Mouse (Mus musculus) midbrain, embryonic 15.5 days (tissue): Measurements from ENCODE around the gene Rbfox3. TPM values are rescaled to one million over a fixed set of nuclear protein-coding genes. Genes with fewer than 3 reads are reported as not detected.

Experiments
- ATAC-seq: fragments of 200-750 bp; cut with Nextera tagmentation; replicated peaks from 2 replicates; pipeline ENCODE4 v1.8.0; 2017; ENCODE audit warnings: moderate TSS enrichment
- H3K27ac ChIP-seq: fragments of 300-500 bp; sonication (generic); 2 replicates; pipeline ENCODE4 v1.5.1; 2015; ENCODE audit warnings: mild to moderate bottlenecking, inconsistent platforms
- H3K27me3 ChIP-seq: fragments of 300-500 bp; sonication (generic); replicated peaks from 2 replicates; pipeline ENCODE4 v1.6.1; 2015; ENCODE audit warnings: inconsistent platforms
- H3K36me3 ChIP-seq: fragments of 300-500 bp; sonication (generic); replicated peaks from 2 replicates; pipeline ENCODE4 v1.6.1; 2015; ENCODE audit warnings: inconsistent platforms
- H3K4me1 ChIP-seq: fragments of 300-500 bp; sonication (generic); 2 replicates; pipeline ENCODE4 v1.6.1; 2015; ENCODE audit warnings: inconsistent platforms
- H3K4me2 ChIP-seq: fragments of 300-500 bp; sonication (generic); 2 replicates; pipeline ENCODE4 v1.6.1; 2015; ENCODE audit warnings: inconsistent platforms, mild to moderate bottlenecking, moderate library complexity
- H3K4me3 ChIP-seq: fragments of 300-500 bp; sonication (generic); 2 replicates; pipeline ENCODE4 v1.5.1; 2015; ENCODE audit warnings: mild to moderate bottlenecking, inconsistent platforms
- H3K9ac ChIP-seq: fragments of 300-500 bp; sonication (generic); 2 replicates; pipeline ENCODE4 v1.6.1; 2015; ENCODE audit warnings: mild to moderate bottlenecking, inconsistent platforms
- H3K9me3 ChIP-seq: fragments of 300-500 bp; sonication (generic); 2 replicates; pipeline ENCODE4 v1.6.1; 2016; ENCODE audit warnings: inconsistent platforms
- WGBS: fragments of 180-500 bp; shearing (Covaris S2); methylation state at CpG from one replicate; pipeline ENCODE4 v1.1.7; 2015; ENCODE audit warnings: mixed read lengths; 5-methylcytosine and 5-hydroxymethylcytosine counted together
- microRNA-seq: library from miRNA; unstranded; fragments of <30 nt; microRNA quantifications from one replicate; pipeline ENCODE4, GENCODE M21; 2016
- polyA plus RNA-seq: library from polyadenylated mRNA; unstranded; fragments of >200 nt; fragmentation: Nextera tagmentation; extraction: Ambion mirVana; gene quantifications from 2 replicates; pipeline ENCODE4 v1.2.1, GENCODE M21; 2015

The Rbfox3 gene
- polyA plus RNA-seq, 1 experiment from 2014 or later: 54.2 TPM

- no peak overlapping the region for H3K4me2 ChIP-seq
- no peaks in the 10 kb centered on the region for H3K9me3 ChIP-seq
- no peak overlapping the region for H3K9ac ChIP-seq
- no peak for ATAC-seq
- no peaks in the 10 kb centered on the region for H3K27me3 ChIP-seq
- no peaks in the 10 kb centered on the region for H3K36me3 ChIP-seq
- no peaks in the 10 kb centered on the region for H3K4me1 ChIP-seq
- H3K4me3 ChIP-seq: no peak overlapping the region
- H3K27ac ChIP-seq: no peak overlapping the region
- WGBS: 80% methylated on average over 11 of the region's 11 CpGs
Measured at GRCm38 (mm10) chr11:118453886-118454671, 457.3 kb downstream of the Rbfox3 start.

- Histone ChIP-seq H3K27ac (no peak overlapping the region), H3K4me2 (no peak overlapping the region), H3K36me3 (no peaks in the 10 kb centered on the region), H3K9me3 (no peaks in the 10 kb centered on the region), H3K9ac (no peak overlapping the region), H3K27me3 (no peaks in the 10 kb centered on the region), H3K4me1 (no peaks in the 10 kb centered on the region), H3K4me3 (no peak overlapping the region)
- WGBS: 53% methylated on average over 2 of the region's 2 CpGs
- ATAC-seq: no peak
Measured at GRCm38 (mm10) chr11:118452955-118453354, 458.4 kb downstream of the Rbfox3 start.

- Histone ChIP-seq H3K4me1 (no peaks in the 10 kb centered on the region), H3K4me2 (no peak overlapping the region), H3K27me3 (no peaks in the 10 kb centered on the region), H3K36me3 (no peaks in the 10 kb centered on the region), H3K9me3 (no peaks in the 10 kb centered on the region), H3K9ac (no peak overlapping the region), H3K27ac (no peak overlapping the region), H3K4me3 (no peak overlapping the region)
- ATAC-seq: no peak
- WGBS: 91% methylated on average over 6 of the region's 6 CpGs
Measured at GRCm38 (mm10) chr11:118451211-118451610, 460.2 kb downstream of the Rbfox3 start.

DNA sequence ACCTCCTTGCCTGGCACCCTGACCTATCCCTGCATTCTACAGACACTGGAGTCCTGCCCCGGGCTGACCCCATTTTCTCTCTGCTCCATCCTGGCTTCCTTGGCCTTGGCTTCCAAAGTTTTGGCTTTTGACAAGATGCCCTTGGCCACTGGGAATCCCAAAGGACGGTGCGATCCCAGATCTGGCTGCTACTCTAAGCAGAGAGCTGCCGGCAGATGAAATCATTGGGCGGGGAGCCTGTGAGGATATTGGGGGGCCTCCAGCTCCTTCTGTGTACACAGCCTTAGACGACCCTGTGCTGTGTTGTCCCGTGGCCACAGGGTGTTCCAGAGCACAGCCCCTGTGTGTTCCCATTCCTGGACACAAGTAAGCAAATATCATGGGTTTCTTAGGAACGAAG lies 463.0 kb downstream of the Rbfox3 start:
- H3K9ac ChIP-seq: no peak overlapping the region
- no peak overlapping the region for H3K4me2 ChIP-seq
- H3K4me3 ChIP-seq: no peak overlapping the region
- H3K9me3 ChIP-seq: no peaks in the 10 kb centered on the region
- peaks cover 8% of the 10 kb centered on the region; the same call in 1 of the 2 replicates for H3K27me3 ChIP-seq
- 0 out of 2 replicates have a peak, but pooled peaks cover 3% of the 10 kb centered on the region for H3K4me1 ChIP-seq
- H3K27ac ChIP-seq: no peak overlapping the region
- H3K36me3 ChIP-seq: no peaks in the 10 kb centered on the region
- WGBS: 86% methylated on average over 8 of the region's 8 CpGs
- ATAC-seq: no peak

DNA sequence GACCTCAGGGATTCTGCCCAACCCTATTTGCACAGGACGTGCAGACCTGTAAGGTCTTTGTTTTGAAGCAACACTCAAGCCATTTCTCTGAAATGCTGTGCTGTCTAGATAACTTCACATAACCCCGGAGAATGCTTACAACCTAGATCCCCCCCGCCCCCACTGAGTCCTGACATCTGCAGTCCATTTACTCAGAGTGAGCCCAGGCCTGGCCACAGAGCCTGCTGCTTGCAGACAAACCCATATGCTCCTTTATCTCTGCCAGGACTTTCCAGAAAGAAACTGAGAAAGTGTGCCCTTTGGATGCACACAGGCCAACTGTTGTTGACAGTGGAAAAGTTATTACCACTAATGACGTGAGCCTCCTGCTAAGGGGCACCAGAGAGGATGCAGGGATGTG lies 464.1 kb downstream of the Rbfox3 start:
- Histone ChIP-seq H3K27ac (no peak overlapping the region), H3K27me3 (peaks cover 8% of the 10 kb centered on the region; the same call in 1 of the 2 replicates), H3K4me2 (no peak overlapping the region), H3K36me3 (no peaks in the 10 kb centered on the region), H3K4me3 (no peak overlapping the region), H3K9ac (no peak overlapping the region), H3K9me3 (no peaks in the 10 kb centered on the region), H3K4me1 (peaks cover 10% of the 10 kb centered on the region)
- 80% methylated on average over 4 of the region's 4 CpGs for WGBS
- ATAC-seq: no peak

DNA sequence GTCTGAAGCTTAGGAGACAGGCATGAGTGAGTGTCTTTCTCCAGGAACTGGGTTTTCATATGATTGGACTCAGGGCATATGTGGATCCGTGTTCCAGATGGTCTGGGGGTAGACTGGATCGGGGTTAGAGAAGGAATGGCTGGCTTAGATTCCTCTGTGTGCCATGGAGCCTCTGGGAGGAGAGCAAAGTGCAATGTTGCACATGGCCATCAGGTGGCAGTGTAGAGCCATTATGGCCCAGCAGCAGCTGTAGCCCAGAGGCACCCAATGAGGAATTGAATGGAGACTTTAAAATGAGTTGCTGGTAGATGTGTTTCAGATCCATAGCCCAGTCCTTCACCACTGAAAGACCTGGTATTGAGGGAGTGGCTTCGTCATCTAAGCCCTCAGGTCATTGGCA lies 465.6 kb downstream of the Rbfox3 start:
- ATAC-seq: peak; percentile 62
- 15% methylated on average over 3 of the region's 3 CpGs for WGBS

GRCm38 (mm10) chr11:118443201-118443970 lies 468.0 kb downstream of the Rbfox3 start:
- Histone ChIP-seq H3K4me2 (no peak overlapping the region), H3K4me1 (peaks cover 24% of the 10 kb centered on the region), H3K9me3 (no peaks in the 10 kb centered on the region), H3K36me3 (no peaks in the 10 kb centered on the region), H3K27me3 (peaks cover 8% of the 10 kb centered on the region; the same call in 1 of the 2 replicates), H3K27ac (no peak overlapping the region), H3K4me3 (no peak overlapping the region), H3K9ac (no peak overlapping the region)
- ATAC-seq: 0 out of 2 replicates have a peak, but pooled peaks have one; percentile 16
- WGBS: 34% methylated on average over 11 of the region's 11 CpGs

More for the DNA sequence above, 465.6 kb downstream of the Rbfox3 start:
- no peak overlapping the region for H3K4me2 ChIP-seq
- H3K9ac ChIP-seq: no peak overlapping the region
- H3K4me1 ChIP-seq: peaks cover 10% of the 10 kb centered on the region
- no peaks in the 10 kb centered on the region for H3K36me3 ChIP-seq
- peaks cover 8% of the 10 kb centered on the region; the same call in 1 of the 2 replicates for H3K27me3 ChIP-seq
- H3K27ac ChIP-seq: no peak overlapping the region
- no peaks in the 10 kb centered on the region for H3K9me3 ChIP-seq
- H3K4me3 ChIP-seq: no peak overlapping the region

DNA sequence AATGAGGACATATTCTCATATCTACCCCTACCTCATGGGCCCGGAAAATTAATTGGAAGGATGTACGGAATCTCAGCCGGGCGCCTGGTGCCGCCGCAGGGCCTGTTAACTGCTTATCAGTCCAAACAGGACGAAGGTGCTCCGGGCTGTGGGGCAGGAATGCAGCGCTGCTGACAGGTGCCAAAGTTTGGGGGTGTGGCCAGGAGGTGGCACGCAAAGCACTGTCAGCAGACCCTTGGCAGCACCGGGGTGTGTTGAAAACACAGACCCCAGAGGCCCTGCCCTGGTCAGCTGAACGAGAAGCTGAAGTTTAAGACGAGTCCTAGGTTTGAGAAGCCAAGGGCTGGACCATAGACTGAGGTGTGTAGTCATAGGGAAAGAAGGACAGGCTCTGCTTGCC lies 468.7 kb downstream of the Rbfox3 start:
- no peaks in the 10 kb centered on the region for H3K9me3 ChIP-seq
- no peak overlapping the region for H3K9ac ChIP-seq
- no peak for ATAC-seq
- no peak overlapping the region for H3K4me2 ChIP-seq
- peaks cover 27% of the 10 kb centered on the region for H3K4me1 ChIP-seq
- peaks cover 8% of the 10 kb centered on the region; the same call in 1 of the 2 replicates for H3K27me3 ChIP-seq
- H3K27ac ChIP-seq: no peak overlapping the region
- WGBS: 71% methylated on average over 13 of the region's 13 CpGs
- no peak overlapping the region for H3K4me3 ChIP-seq
- no peaks in the 10 kb centered on the region for H3K36me3 ChIP-seq

Small RNA genes lying within 50 kb of the gene (microRNA-seq; reads per million reads assigned to microRNA genes)
- not detected for gene Gm25040

Other genes starting within 250 kb of the Rbfox3 start
- gene Enpp7, start 76.6 kb upstream of the Rbfox3 start, polyA plus RNA-seq: not detected in 2 replicates
- 17.6 and 19.6 TPM in 2 replicates for gene Cbx2, start 111.4 kb upstream of the Rbfox3 start, polyA plus RNA-seq
- gene Cbx8, start 129.4 kb upstream of the Rbfox3 start, polyA plus RNA-seq: 9.6 and 9.7 TPM in 2 replicates
- gene Cbx4, start 174.6 kb upstream of the Rbfox3 start, polyA plus RNA-seq: 23.7 and 24.7 TPM in 2 replicates